Mouse (Mus musculus) intestine, postnatal 0 days (tissue): ENCODE results near the gene Hepacam2. TPM values are rescaled to one million over a fixed set of nuclear protein-coding genes. Genes with fewer than 3 reads are reported as not detected.
"Not testable (repeated sequence)": the region's sequence is repeated elsewhere in the genome, so short reads cannot be mapped to it uniquely, and the experiment has no call there.

Experiments
- ATAC-seq: fragments of 200-750 bp; cut with Nextera tagmentation; 2 replicates; pipeline ENCODE4 v1.8.0; 2017; ENCODE audit warnings: mild to moderate bottlenecking, moderate TSS enrichment, moderate library complexity
- H3K27ac ChIP-seq: fragments of 300-500 bp; sonication (generic); 2 replicates; pipeline ENCODE4 v1.5.1; 2014; ENCODE audit warnings: mild to moderate bottlenecking, low read depth, low read length, moderate library complexity
- H3K27me3 ChIP-seq: fragments of 300-500 bp; sonication (generic); replicated peaks from 2 replicates; pipeline ENCODE4 v1.6.1; 2014; ENCODE audit warnings: low read length, mixed read lengths; ENCODE audit not compliant: control insufficient read depth, insufficient read depth
- H3K36me3 ChIP-seq: fragments of 300-500 bp; sonication (generic); 2 replicates; pipeline ENCODE4 v1.6.1; 2014; ENCODE audit warnings: mild to moderate bottlenecking, moderate library complexity; ENCODE audit not compliant: control insufficient read depth, insufficient read depth
- H3K4me1 ChIP-seq: fragments of 300-500 bp; sonication (generic); replicated peaks from 2 replicates; pipeline ENCODE4 v1.6.1; 2014; ENCODE audit warnings: antibody characterized with exemption, low read length, mixed read lengths; ENCODE audit not compliant: control insufficient read depth, insufficient read depth
- H3K4me2 ChIP-seq: fragments of 300-500 bp; sonication (generic); replicated peaks from 2 replicates; pipeline ENCODE4 v1.6.1; 2014; ENCODE audit warnings: low read depth, mild to moderate bottlenecking, moderate library complexity
- H3K4me3 ChIP-seq: fragments of 300-500 bp; sonication (generic); 2 replicates; pipeline ENCODE4 v1.5.1; 2014; ENCODE audit warnings: low read depth, low read length
- H3K9ac ChIP-seq: fragments of 300-500 bp; sonication (generic); 2 replicates; pipeline ENCODE4 v1.6.1; 2014; ENCODE audit warnings: mild to moderate bottlenecking, low read depth, low read length
- H3K9me3 ChIP-seq: fragments of 300-500 bp; sonication (generic); 2 replicates; pipeline ENCODE4 v1.6.1; 2016; ENCODE audit warnings: mixed run types; ENCODE audit not compliant: control insufficient read depth
- CTCF ChIP-seq: sonication (generic); IDR thresholded peaks from 2 replicates; pipeline ENCODE4 v1.5.1; 2016; ENCODE audit warnings: low read depth, mild to moderate bottlenecking, control low read depth, antibody characterized with exemption, moderate library complexity
- WGBS: fragments of 180-500 bp; shearing (Covaris S2); extraction: QIAGEN DNeasy Blood & Tissue Kit; methylation state at CpG from one replicate; pipeline ENCODE4 v1.1.7; 2014; 5-methylcytosine and 5-hydroxymethylcytosine counted together
- polyA plus RNA-seq: library from polyadenylated mRNA; unstranded; fragments of >200 nt; fragmentation: Nextera tagmentation; extraction: Ambion mirVana; gene quantifications from 2 replicates; pipeline ENCODE4 v1.2.1, GENCODE M21; 2015

Gene Hepacam2
- polyA plus RNA-seq, 1 experiment from 2014 or later = 19.5 TPM

GRCm38 (mm10) chr6:3528198-3528597 lies 30.1 kb upstream of the Hepacam2 start:
- Histone ChIP-seq H3K9ac (no peak overlapping the region), H3K27ac (no peak overlapping the region), H3K9me3 (no peaks in the 10 kb centered on the region), H3K4me2 (no peak overlapping the region), H3K4me1 (no peaks in the 10 kb centered on the region), H3K27me3 (no peaks in the 10 kb centered on the region), H3K36me3 (0 out of 2 replicates have a peak, but pooled peaks cover 4% of the 10 kb centered on the region), H3K4me3 (no peak overlapping the region)
- TF ChIP-seq CTCF = no peak
- 93% methylated on average over 4 of the region's 4 CpGs for WGBS
- no peak for ATAC-seq

DNA sequence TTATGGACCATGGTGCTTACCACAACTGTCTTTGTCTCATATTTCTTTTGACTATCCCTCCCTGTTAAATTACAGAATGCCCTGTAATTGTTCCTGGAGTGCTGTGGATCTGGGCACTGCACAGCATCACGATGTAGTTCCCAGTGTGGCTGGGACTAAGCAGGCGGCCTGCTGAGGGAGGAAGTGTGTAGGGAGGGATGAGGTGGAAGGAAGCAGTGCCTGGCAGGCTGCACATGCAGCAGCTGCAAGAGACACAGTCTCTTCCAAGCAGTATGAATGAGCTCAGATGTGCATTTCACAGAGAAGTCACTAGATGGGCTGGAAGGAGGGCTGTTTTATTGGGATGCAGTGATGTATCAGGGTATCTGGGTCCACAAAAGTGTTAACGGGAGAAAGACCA lies 14.5 kb upstream of the Hepacam2 start:
- Histone ChIP-seq H3K36me3 (peaks cover 10% of the 10 kb centered on the region; the same call in 1 of the 2 replicates), H3K4me3 (no peak overlapping the region), H3K4me1 (no peaks in the 10 kb centered on the region), H3K27me3 (no peaks in the 10 kb centered on the region), H3K4me2 (no peak overlapping the region), H3K9ac (no peak overlapping the region), H3K27ac (no peak overlapping the region), H3K9me3 (no peaks in the 10 kb centered on the region)
- TF ChIP-seq CTCF = no peak
- ATAC-seq = no peak
- 60% methylated on average over 3 of the region's 3 CpGs for WGBS

DNA sequence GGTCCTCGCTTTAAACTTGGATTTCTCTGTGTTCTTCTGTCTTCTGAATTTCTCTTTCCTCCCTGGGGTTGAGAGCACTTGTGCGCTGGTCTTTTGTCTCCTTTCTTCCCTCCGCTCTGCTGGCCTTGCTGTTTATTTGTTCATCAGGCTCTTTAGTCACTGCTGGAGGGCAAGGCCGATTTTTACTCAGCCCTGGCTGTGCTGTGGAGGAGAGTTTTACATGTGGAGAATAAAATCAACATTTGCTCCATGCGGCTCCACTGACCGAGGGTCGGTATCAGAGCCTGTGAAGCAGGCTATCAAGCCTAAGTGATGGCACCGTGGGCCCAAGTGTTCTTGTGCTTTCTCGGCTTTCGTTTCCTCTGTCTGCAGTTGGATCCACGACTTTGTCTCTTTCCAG lies 13.5 kb upstream of the Hepacam2 start:
- WGBS = 67% methylated on average over 11 of the region's 11 CpGs
- Histone ChIP-seq H3K4me3 (no peak overlapping the region), H3K27me3 (no peaks in the 10 kb centered on the region), H3K4me1 (no peaks in the 10 kb centered on the region), H3K9me3 (no peaks in the 10 kb centered on the region), H3K9ac (no peak overlapping the region), H3K36me3 (0 out of 2 replicates have a peak, but pooled peaks cover 1% of the 10 kb centered on the region), H3K27ac (no peak overlapping the region), H3K4me2 (no peak overlapping the region)
- TF ChIP-seq CTCF = no peak
- no peak for ATAC-seq

GRCm38 (mm10) chr6:3511116-3511515 lies 13.0 kb upstream of the Hepacam2 start:
- TF ChIP-seq CTCF = no peak
- Histone ChIP-seq H3K4me2 (no peak overlapping the region), H3K27me3 (no peaks in the 10 kb centered on the region), H3K9ac (no peak overlapping the region), H3K4me1 (no peaks in the 10 kb centered on the region), H3K9me3 (no peaks in the 10 kb centered on the region), H3K27ac (no peak overlapping the region), H3K4me3 (no peak overlapping the region), H3K36me3 (no peaks in the 10 kb centered on the region)
- WGBS = 78% methylated on average over 10 of the region's 10 CpGs
- ATAC-seq = no peak

DNA sequence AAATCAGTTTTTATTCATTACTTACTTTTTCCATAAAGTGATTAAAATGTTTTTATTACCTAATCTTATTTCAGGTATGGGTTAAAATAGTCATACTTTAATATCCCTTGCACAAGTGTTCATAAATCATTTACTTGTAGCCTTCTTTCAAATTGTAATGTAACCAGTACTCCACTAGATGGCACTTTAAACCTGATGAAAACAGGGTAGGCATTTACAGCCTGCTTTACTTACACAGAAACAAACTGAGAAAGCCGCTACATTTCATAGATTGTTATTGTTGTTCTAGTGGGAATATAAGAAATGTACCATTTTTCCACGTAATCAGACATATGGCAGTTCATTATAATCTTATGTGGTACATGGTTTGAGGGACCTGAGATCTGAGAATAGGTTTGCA lies 11.7 kb upstream of the Hepacam2 start:
- 10% methylated on average over 2 of the region's 2 CpGs for WGBS
- Histone ChIP-seq H3K9ac (no peak overlapping the region), H3K27ac (no peak overlapping the region), H3K4me2 (no peak overlapping the region), H3K27me3 (no peaks in the 10 kb centered on the region), H3K36me3 (no peaks in the 10 kb centered on the region), H3K4me3 (no peak overlapping the region), H3K9me3 (no peaks in the 10 kb centered on the region), H3K4me1 (no peaks in the 10 kb centered on the region)
- peak; percentile 74 for TF ChIP-seq CTCF
- peak; percentile 69 for ATAC-seq

DNA sequence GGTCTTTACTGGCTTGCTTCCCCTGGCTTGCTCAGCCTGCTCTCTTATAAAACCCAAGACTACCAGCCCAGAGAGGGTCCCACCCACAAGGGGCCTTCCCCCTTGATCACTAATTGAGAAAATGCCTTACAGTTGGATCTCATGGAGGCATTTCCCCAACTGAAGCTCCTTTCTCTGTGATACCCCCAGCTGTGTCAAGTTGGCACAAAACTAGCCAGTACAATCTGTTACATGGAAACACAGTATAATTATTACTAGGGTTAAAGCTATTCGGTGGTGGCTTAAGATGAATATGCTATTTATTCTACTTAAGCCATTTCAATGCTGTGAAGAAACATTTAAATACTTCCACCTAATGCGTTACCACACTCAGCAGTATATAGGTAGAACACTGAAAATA lies 10.1 kb upstream of the Hepacam2 start:
- not testable (repeated sequence) for H3K36me3 ChIP-seq, H3K27me3 ChIP-seq, ATAC-seq, H3K9me3 ChIP-seq, H3K4me2 ChIP-seq, H3K4me3 ChIP-seq, H3K9ac ChIP-seq, H3K4me1 ChIP-seq, H3K27ac ChIP-seq
- WGBS = 85% methylated on average over 2 of the region's 2 CpGs

- no peak for TF ChIP-seq CTCF
- Histone ChIP-seq H3K27me3 (no peaks in the 10 kb centered on the region), H3K9ac (no peak overlapping the region), H3K4me1 (no peaks in the 10 kb centered on the region), H3K4me2 (no peak overlapping the region), H3K9me3 (no peaks in the 10 kb centered on the region), H3K27ac (no peak overlapping the region), H3K36me3 (no peaks in the 10 kb centered on the region), H3K4me3 (no peak overlapping the region)
- no peak for ATAC-seq
- 61% methylated on average over 4 of the region's 4 CpGs for WGBS
These were observed 9.0 kb upstream of the Hepacam2 start for GRCm38 (mm10) chr6:3507078-3507477.
